Mouse (Mus musculus) embryonic facial prominence, embryonic 14.5 days (tissue): Measurements from ENCODE around the gene Cpne2. TPM values are rescaled to one million over a fixed set of nuclear protein-coding genes. Genes with fewer than 3 reads are reported as not detected.

Experiments
- ATAC-seq: fragments of 200-750 bp; cut with Nextera tagmentation; 2 replicates; pipeline ENCODE4 v1.8.0; 2017; ENCODE audit warnings: low read depth, moderate number of reproducible peaks, moderate TSS enrichment
- DNase-seq: peaks from one replicate; pipeline ENCODE4 v3.0.0-alpha.2; 2015; ENCODE audit warnings: low spot score
- H3K27ac ChIP-seq: fragments of 300-500 bp; sonication (generic); replicated peaks from 2 replicates; pipeline ENCODE4 v1.5.1; 2014; ENCODE audit warnings: low read depth, mild to moderate bottlenecking, low read length, moderate library complexity
- H3K27me3 ChIP-seq: fragments of 300-500 bp; sonication (generic); replicated peaks from 2 replicates; pipeline ENCODE4 v1.6.1; 2014; ENCODE audit warnings: low read length; ENCODE audit not compliant: control insufficient read depth, insufficient read depth
- H3K36me3 ChIP-seq: fragments of 300-500 bp; sonication (generic); 2 replicates; pipeline ENCODE4 v1.6.1; 2014; ENCODE audit warnings: low read length, mixed read lengths; ENCODE audit not compliant: control insufficient read depth, insufficient read depth
- H3K4me1 ChIP-seq: fragments of 300-500 bp; sonication (generic); 2 replicates; pipeline ENCODE4 v1.6.1; 2014; ENCODE audit warnings: antibody characterized with exemption, low read length; ENCODE audit not compliant: control insufficient read depth, insufficient read depth
- H3K4me2 ChIP-seq: fragments of 300-500 bp; sonication (generic); 2 replicates; pipeline ENCODE4 v1.6.1; 2014; ENCODE audit warnings: low read depth, mild to moderate bottlenecking, low read length, moderate library complexity, mixed read lengths
- H3K4me3 ChIP-seq: fragments of 300-500 bp; sonication (generic); 2 replicates; pipeline ENCODE4 v1.5.1; 2014; ENCODE audit warnings: low read depth, mild to moderate bottlenecking, low read length
- H3K9ac ChIP-seq: fragments of 300-500 bp; sonication (generic); 2 replicates; pipeline ENCODE4 v1.6.1; 2014; ENCODE audit warnings: low read depth, mild to moderate bottlenecking, low read length, moderate library complexity, mixed read lengths
- H3K9me3 ChIP-seq: fragments of 300-500 bp; sonication (generic); 2 replicates; pipeline ENCODE4 v1.6.1; 2016; ENCODE audit warnings: low read length; ENCODE audit not compliant: control insufficient read depth
- WGBS: fragments of 180-500 bp; shearing (Covaris S2); extraction: QIAGEN DNeasy Blood & Tissue Kit; methylation state at CpG from one replicate; pipeline ENCODE4 v1.1.7; 2014; 5-methylcytosine and 5-hydroxymethylcytosine counted together
- polyA plus RNA-seq: library from polyadenylated mRNA; unstranded; fragments of >200 nt; fragmentation: Nextera tagmentation; extraction: Ambion mirVana; gene quantifications from 2 replicates; pipeline ENCODE4 v1.2.1, GENCODE M21; 2014

Cpne2 gene
- polyA plus RNA-seq, 1 experiment from 2014 or later, result 12.4 TPM

- H3K4me3 ChIP-seq, result no peak overlapping the region
- no peak overlapping the region for H3K27ac ChIP-seq
- DNase-seq (no peak), ATAC-seq (no peak; the same call in 1 of the 2 replicates)
- H3K4me2 ChIP-seq, result no peak overlapping the region
- H3K27me3 ChIP-seq, result no peaks in the 10 kb centered on the region
- H3K4me1 ChIP-seq, result no peaks in the 10 kb centered on the region; the same call in 1 of the 2 replicates
- H3K9ac ChIP-seq, result no peak overlapping the region
- no peaks in the 10 kb centered on the region for H3K9me3 ChIP-seq
- WGBS, result 65% methylated on average over 18 of the region's 18 CpGs
- H3K36me3 ChIP-seq, result no peaks in the 10 kb centered on the region
These were observed 8.4 kb downstream of the Cpne2 start for GRCm38 (mm10) chr8:94540889-94541795.

- DNase-seq (no peak), ATAC-seq (peak; percentile 54; the same call in 1 of the 2 replicates)
- Histone ChIP-seq H3K9me3 (no peaks in the 10 kb centered on the region), H3K9ac (no peak overlapping the region), H3K27ac (no peak overlapping the region), H3K4me1 (no peaks in the 10 kb centered on the region; the same call in 1 of the 2 replicates), H3K4me3 (no peak overlapping the region), H3K4me2 (0 out of 2 replicates have a peak overlapping the region, but pooled peaks have one; percentile 10), H3K27me3 (no peaks in the 10 kb centered on the region), H3K36me3 (no peaks in the 10 kb centered on the region)
- 34% methylated on average over 8 of the region's 8 CpGs for WGBS
These were observed 11.2 kb downstream of the Cpne2 start for GRCm38 (mm10) chr8:94543981-94544380.

- H3K27ac ChIP-seq, result no peak overlapping the region
- 57% methylated on average over 5 of the region's 5 CpGs for WGBS
These were observed 16.3 kb downstream of the Cpne2 start for GRCm38 (mm10) chr8:94549041-94549440.

GRCm38 (mm10) chr8:94549482-94549881 lies 16.7 kb downstream of the Cpne2 start:
- Histone ChIP-seq H3K4me1 (no peaks in the 10 kb centered on the region), H3K9ac (no peak overlapping the region), H3K4me3 (no peak overlapping the region), H3K4me2 (no peak overlapping the region), H3K9me3 (no peaks in the 10 kb centered on the region), H3K36me3 (no peaks in the 10 kb centered on the region), H3K27me3 (no peaks in the 10 kb centered on the region), H3K27ac (no peak overlapping the region)
- no peak for DNase-seq
- ATAC-seq, result no peak
- 37% methylated on average over 5 of the region's 5 CpGs for WGBS

More at GRCm38 (mm10) chr8:94549041-94549440, 16.3 kb downstream of the Cpne2 start:
- no peak overlapping the region for H3K9ac ChIP-seq
- H3K27me3 ChIP-seq, result no peaks in the 10 kb centered on the region
- H3K9me3 ChIP-seq, result no peaks in the 10 kb centered on the region
- no peaks in the 10 kb centered on the region for H3K36me3 ChIP-seq
- no peak for DNase-seq
- ATAC-seq, result no peak
- H3K4me3 ChIP-seq, result no peak overlapping the region
- no peaks in the 10 kb centered on the region for H3K4me1 ChIP-seq
- H3K4me2 ChIP-seq, result no peak overlapping the region

- no peak overlapping the region for H3K9ac ChIP-seq
- H3K4me1 ChIP-seq, result no peaks in the 10 kb centered on the region
- no peak overlapping the region for H3K4me3 ChIP-seq
- no peak for ATAC-seq
- no peak for DNase-seq
- no peaks in the 10 kb centered on the region for H3K27me3 ChIP-seq
- WGBS, result 80% methylated on average over 5 of the region's 5 CpGs
- no peak overlapping the region for H3K4me2 ChIP-seq
- no peak overlapping the region for H3K27ac ChIP-seq
- H3K9me3 ChIP-seq, result no peaks in the 10 kb centered on the region
- no peaks in the 10 kb centered on the region for H3K36me3 ChIP-seq
These were observed 17.2 kb downstream of the Cpne2 start for GRCm38 (mm10) chr8:94549998-94550397.

GRCm38 (mm10) chr8:94551471-94552422 lies 19.0 kb downstream of the Cpne2 start:
- WGBS, result 54% methylated on average over 17 of the region's 17 CpGs
- H3K27me3 ChIP-seq, result no peaks in the 10 kb centered on the region
- peak; percentile 56; the same call in 1 of the 2 replicates for ATAC-seq
- DNase-seq, result peak; percentile 74
- no peaks in the 10 kb centered on the region for H3K4me1 ChIP-seq
- H3K27ac ChIP-seq, result no peak overlapping the region
- no peaks in the 10 kb centered on the region for H3K9me3 ChIP-seq
- H3K4me2 ChIP-seq, result no peak overlapping the region
- H3K9ac ChIP-seq, result no peak overlapping the region
- H3K36me3 ChIP-seq, result no peaks in the 10 kb centered on the region
- H3K4me3 ChIP-seq, result no peak overlapping the region

GRCm38 (mm10) chr8:94552696-94553095 lies 19.9 kb downstream of the Cpne2 start:
- Histone ChIP-seq H3K4me2 (no peak overlapping the region), H3K4me3 (no peak overlapping the region), H3K9ac (no peak overlapping the region), H3K4me1 (no peaks in the 10 kb centered on the region), H3K9me3 (no peaks in the 10 kb centered on the region), H3K27me3 (no peaks in the 10 kb centered on the region), H3K27ac (no peak overlapping the region), H3K36me3 (no peaks in the 10 kb centered on the region)
- 83% methylated on average over 2 of the region's 2 CpGs for WGBS
- no peak for ATAC-seq
- no peak for DNase-seq

- H3K36me3 ChIP-seq, result no peaks in the 10 kb centered on the region
- WGBS, result 68% methylated on average over 3 of the region's 3 CpGs
- no peak overlapping the region for H3K27ac ChIP-seq
- no peaks in the 10 kb centered on the region for H3K27me3 ChIP-seq
- no peaks in the 10 kb centered on the region for H3K9me3 ChIP-seq
- H3K4me1 ChIP-seq, result no peaks in the 10 kb centered on the region
- no peak overlapping the region for H3K9ac ChIP-seq
- no peak overlapping the region for H3K4me3 ChIP-seq
- DNase-seq (no peak), ATAC-seq (no peak)
- H3K4me2 ChIP-seq, result no peak overlapping the region
These were observed 24.5 kb downstream of the Cpne2 start for GRCm38 (mm10) chr8:94557281-94557680.
